Mouse (Mus musculus): ENCODE data around the gene Aldh3b3.

GRCm38 (mm10) chr19:3950331-3950730 is 8.1 kb upstream of the Aldh3b3 start:
- TF ChIP-seq CTCF (IDR thresholded peaks at IDR 0.05; ENCODE audit: extremely low read depth, insufficient read depth, insufficient read length, insufficient replicate concordance) (no peak), POLR2A (IDR thresholded peaks at IDR 0.05; ENCODE audit: low read depth, low read length) (no peak)
